Mouse (Mus musculus) intestine, embryonic 15.5 days (tissue): ENCODE results near the gene Fam43a. TPM values are rescaled to one million over a fixed set of nuclear protein-coding genes. Genes with fewer than 3 reads are reported as not detected.

Experiments used
- ATAC-seq: fragments of 200-750 bp; cut with Nextera tagmentation; 2 replicates; pipeline ENCODE4 v1.8.0; 2017; ENCODE audit warnings: moderate TSS enrichment, moderate library complexity
- H3K27ac ChIP-seq: fragments of 300-500 bp; sonication (generic); 2 replicates; pipeline ENCODE4 v1.5.1; 2015; ENCODE audit warnings: mild to moderate bottlenecking, inconsistent platforms
- H3K27me3 ChIP-seq: fragments of 300-500 bp; sonication (generic); replicated peaks from 2 replicates; pipeline ENCODE4 v1.6.1; 2015; ENCODE audit warnings: inconsistent platforms
- H3K36me3 ChIP-seq: fragments of 300-500 bp; sonication (generic); 2 replicates; pipeline ENCODE4 v1.6.1; 2015; ENCODE audit warnings: inconsistent platforms
- H3K4me1 ChIP-seq: fragments of 300-500 bp; sonication (generic); replicated peaks from 2 replicates; pipeline ENCODE4 v1.6.1; 2015; ENCODE audit warnings: inconsistent platforms
- H3K4me2 ChIP-seq: fragments of 300-500 bp; sonication (generic); replicated peaks from 2 replicates; pipeline ENCODE4 v1.6.1; 2015; ENCODE audit warnings: mild to moderate bottlenecking, inconsistent platforms
- H3K4me3 ChIP-seq: fragments of 300-500 bp; sonication (generic); replicated peaks from 2 replicates; pipeline ENCODE4 v1.5.1; 2015; ENCODE audit warnings: inconsistent platforms
- H3K9ac ChIP-seq: fragments of 300-500 bp; sonication (generic); 2 replicates; pipeline ENCODE4 v1.6.1; 2015; ENCODE audit warnings: inconsistent platforms
- H3K9me3 ChIP-seq: fragments of 300-500 bp; sonication (generic); 2 replicates; pipeline ENCODE4 v1.6.1; 2016; ENCODE audit warnings: inconsistent platforms
- WGBS: fragments of 180-500 bp; shearing (Covaris S2); methylation state at CpG from one replicate; pipeline ENCODE4 v1.1.7; 2015; 5-methylcytosine and 5-hydroxymethylcytosine counted together
- polyA plus RNA-seq: library from polyadenylated mRNA; unstranded; fragments of >200 nt; fragmentation: Nextera tagmentation; extraction: Ambion mirVana; gene quantifications from 2 replicates; pipeline ENCODE4 v1.2.1, GENCODE M21; 2015

Gene Fam43a
- polyA plus RNA-seq, 1 experiment from 2014 or later: 12.5 TPM

DNA sequence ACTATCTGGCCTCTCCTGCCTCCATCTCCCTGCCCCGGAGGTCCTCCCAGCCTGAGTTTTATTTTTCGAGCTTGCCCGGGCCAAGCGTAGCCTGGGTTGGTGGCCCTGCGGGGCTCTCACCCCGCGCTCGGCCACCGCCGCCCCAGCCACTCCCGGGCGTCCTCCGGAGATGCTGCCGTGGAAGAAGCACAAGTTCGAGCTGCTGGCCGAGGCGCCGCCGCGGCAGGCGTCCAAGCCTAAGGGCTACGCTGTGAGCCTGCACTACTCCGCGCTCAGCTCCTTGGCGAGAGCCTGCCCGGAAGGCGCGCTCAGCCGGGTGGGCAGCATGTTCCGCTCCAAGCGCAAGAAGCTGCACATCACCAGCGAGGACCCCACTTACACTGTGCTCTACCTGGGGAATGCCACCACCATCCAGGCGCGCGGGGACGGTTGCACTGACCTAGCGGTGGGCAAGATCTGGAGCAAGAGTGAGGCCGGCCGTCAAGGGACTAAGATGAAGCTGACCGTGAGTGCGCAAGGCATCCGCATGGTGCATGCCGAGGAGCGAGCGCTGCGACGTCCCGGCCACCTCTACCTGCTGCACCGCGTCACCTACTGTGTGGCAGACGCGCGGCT is 1.0 kb downstream of the Fam43a start:
- Histone ChIP-seq H3K27ac (peak overlapping the region; percentile 39; the same call in 1 of the 2 replicates), H3K36me3 (no peaks in the 10 kb centered on the region), H3K9ac (peak overlapping the region; percentile 70), H3K27me3 (peaks cover 12% of the 10 kb centered on the region; the same call in 1 of the 2 replicates), H3K9me3 (no peaks in the 10 kb centered on the region), H3K4me3 (peak overlapping the region; percentile 69), H3K4me1 (peaks cover 29% of the 10 kb centered on the region), H3K4me2 (peak overlapping the region; percentile 98)
- WGBS: under 1% methylated on average over 53 of the region's 53 CpGs
- peak; percentile 24 for ATAC-seq

DNA sequence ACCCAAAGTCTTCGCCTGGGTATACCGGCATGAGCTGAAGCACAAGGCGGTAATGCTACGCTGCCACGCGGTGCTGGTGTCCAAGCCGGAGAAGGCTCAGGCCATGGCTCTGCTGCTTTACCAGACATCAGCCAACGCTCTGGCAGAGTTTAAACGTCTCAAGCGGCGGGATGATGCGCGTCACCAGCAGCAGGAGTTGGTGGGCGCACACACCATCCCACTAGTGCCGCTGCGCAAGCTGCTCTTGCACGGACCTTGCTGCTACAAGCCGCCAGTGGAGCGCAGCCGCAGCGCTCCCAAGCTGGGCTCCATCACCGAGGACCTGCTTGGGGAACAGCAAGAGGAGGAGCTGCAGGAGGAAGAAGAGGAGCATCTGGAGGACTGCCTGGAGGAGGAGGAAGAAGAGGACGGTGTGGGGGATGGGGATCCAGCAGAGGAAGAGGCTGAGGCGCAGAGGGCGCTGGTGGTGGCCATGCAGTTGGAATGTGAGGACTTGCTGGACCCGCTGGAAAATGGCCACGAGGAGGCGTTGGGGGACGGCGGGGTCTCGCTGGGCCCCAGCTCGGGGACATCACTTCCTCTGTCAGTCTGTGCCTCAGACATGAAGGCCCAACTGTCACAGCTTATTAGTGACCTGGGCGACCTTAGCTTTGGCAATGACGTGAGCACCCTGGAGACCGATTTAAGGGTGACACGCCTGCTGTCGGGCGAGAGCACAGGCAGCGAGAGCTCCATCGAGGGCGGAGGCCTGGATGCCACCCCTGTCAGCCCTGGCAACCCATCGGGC is 1.7 kb downstream of the Fam43a start:
- Histone ChIP-seq H3K27me3 (peaks cover 12% of the 10 kb centered on the region; the same call in 1 of the 2 replicates), H3K9me3 (no peaks in the 10 kb centered on the region)
- ATAC-seq: no peak

DNA sequence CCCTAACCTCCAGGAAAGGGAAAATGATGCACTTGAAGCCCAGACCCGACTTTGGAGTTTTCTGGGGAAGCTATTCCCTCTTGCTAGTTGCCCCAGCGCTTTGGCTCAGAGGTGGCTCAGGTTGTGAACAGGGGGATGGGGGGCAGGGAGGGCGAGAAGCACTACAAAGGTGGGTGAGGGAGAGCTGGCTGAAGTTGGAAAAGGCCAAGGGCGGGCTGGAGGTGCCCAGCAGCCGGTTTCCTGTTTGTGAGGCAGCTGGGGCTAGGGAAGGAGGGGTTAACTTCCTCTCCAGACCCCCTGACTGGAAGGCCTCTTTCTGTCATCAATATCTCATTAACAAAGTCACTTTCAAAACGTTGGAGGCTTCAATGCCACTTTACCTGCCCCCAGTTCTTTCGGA is 2.4 kb downstream of the Fam43a start:
- H3K4me3 ChIP-seq: peak overlapping the region; percentile 69
- H3K36me3 ChIP-seq: no peaks in the 10 kb centered on the region
- ATAC-seq: no peak
- no peaks in the 10 kb centered on the region for H3K9me3 ChIP-seq
- H3K27me3 ChIP-seq: peaks cover 12% of the 10 kb centered on the region; the same call in 1 of the 2 replicates
- H3K9ac ChIP-seq: 0 out of 2 replicates have a peak overlapping the region, but pooled peaks have one; percentile 70
- WGBS: 41% methylated on average over 7 of the region's 7 CpGs
- peak overlapping the region; percentile 28; the same call in 1 of the 2 replicates for H3K27ac ChIP-seq
- peaks cover 26% of the 10 kb centered on the region for H3K4me1 ChIP-seq
- peak overlapping the region; percentile 98 for H3K4me2 ChIP-seq

More for the DNA sequence above, 1.7 kb downstream of the Fam43a start:
- H3K9ac ChIP-seq: peak overlapping the region; percentile 70
- peak overlapping the region; percentile 39; the same call in 1 of the 2 replicates for H3K27ac ChIP-seq
- H3K4me3 ChIP-seq: peak overlapping the region; percentile 69
- peaks cover 29% of the 10 kb centered on the region for H3K4me1 ChIP-seq
- WGBS: 16% methylated on average over 42 of the region's 42 CpGs
- peak overlapping the region; percentile 98 for H3K4me2 ChIP-seq
- no peaks in the 10 kb centered on the region for H3K36me3 ChIP-seq

DNA sequence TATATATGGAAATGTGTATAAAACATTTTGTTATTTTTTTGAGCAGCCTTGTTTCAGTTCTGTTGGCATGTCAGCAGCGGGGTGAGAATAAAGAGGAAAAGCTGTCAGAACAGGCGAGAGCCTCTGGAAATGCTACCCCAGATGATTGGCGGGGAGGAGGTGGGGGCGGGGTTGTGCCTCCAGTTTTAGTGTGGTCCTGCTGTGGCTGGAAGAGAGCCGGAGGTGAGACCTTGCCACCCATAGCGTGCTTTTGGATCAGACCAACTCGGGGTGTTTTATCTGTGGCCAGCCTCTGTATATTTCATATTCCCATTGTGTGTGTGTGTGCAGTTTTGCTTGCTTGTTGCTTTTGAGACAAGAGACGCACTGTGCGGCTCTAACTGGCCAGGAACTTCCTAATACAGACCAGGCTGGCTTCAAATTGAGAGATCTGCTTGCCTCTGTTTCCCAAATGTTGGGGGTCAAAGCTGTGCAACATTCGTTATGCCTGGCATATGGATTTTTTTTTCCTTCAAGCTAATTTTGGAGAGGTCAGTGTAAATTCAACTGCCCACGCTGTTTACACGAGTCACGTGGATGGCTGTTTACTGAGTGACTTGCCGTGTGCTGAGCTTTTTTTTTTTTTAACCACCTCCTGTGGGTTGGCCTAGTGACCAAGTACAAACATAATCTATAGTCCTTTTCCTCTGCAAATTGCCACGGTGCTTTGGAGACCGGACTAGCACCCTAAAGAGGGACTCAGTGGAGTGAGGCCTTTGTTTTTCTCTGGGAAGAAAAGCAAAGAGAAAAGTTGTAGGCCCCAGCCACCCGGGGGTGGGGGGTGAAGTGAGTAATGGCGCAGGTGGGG is 3.4 kb downstream of the Fam43a start:
- 0 out of 2 replicates have a peak overlapping the region, but pooled peaks have one; percentile 2 for H3K27ac ChIP-seq
- H3K9me3 ChIP-seq: no peaks in the 10 kb centered on the region
- no peak overlapping the region for H3K9ac ChIP-seq

DNA sequence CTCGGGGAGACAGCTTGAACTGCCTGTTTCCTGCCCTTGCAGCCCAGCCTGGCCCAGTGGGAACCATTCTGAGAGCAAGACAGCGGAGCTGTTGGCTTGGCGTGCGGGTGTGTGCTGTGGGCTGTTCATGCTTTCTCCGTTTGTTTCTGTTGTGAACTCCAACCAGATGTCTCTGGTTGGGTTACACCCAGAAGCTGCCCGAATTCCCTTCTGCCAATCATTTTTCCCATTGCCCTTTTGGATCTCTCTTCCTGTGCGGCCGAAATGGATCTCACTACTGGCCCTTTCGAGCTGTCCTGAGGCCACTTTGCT is 4.0 kb downstream of the Fam43a start:
- Histone ChIP-seq H3K4me3 (no peak overlapping the region), H3K4me2 (peak overlapping the region; percentile 24; the same call in 1 of the 2 replicates), H3K9ac (no peak overlapping the region), H3K9me3 (no peaks in the 10 kb centered on the region), H3K4me1 (peaks cover 26% of the 10 kb centered on the region), H3K27ac (no peak overlapping the region), H3K27me3 (peaks cover 12% of the 10 kb centered on the region; the same call in 1 of the 2 replicates), H3K36me3 (no peaks in the 10 kb centered on the region)
- no peak for ATAC-seq
- 70% methylated on average over 9 of the region's 9 CpGs for WGBS

More for the DNA sequence above, 3.4 kb downstream of the Fam43a start:
- Histone ChIP-seq H3K4me2 (peak overlapping the region; percentile 24; the same call in 1 of the 2 replicates), H3K36me3 (no peaks in the 10 kb centered on the region), H3K4me3 (no peak overlapping the region), H3K27me3 (peaks cover 12% of the 10 kb centered on the region; the same call in 1 of the 2 replicates), H3K4me1 (peaks cover 26% of the 10 kb centered on the region)
- 49% methylated on average over 18 of the region's 18 CpGs for WGBS
- no peak for ATAC-seq

DNA sequence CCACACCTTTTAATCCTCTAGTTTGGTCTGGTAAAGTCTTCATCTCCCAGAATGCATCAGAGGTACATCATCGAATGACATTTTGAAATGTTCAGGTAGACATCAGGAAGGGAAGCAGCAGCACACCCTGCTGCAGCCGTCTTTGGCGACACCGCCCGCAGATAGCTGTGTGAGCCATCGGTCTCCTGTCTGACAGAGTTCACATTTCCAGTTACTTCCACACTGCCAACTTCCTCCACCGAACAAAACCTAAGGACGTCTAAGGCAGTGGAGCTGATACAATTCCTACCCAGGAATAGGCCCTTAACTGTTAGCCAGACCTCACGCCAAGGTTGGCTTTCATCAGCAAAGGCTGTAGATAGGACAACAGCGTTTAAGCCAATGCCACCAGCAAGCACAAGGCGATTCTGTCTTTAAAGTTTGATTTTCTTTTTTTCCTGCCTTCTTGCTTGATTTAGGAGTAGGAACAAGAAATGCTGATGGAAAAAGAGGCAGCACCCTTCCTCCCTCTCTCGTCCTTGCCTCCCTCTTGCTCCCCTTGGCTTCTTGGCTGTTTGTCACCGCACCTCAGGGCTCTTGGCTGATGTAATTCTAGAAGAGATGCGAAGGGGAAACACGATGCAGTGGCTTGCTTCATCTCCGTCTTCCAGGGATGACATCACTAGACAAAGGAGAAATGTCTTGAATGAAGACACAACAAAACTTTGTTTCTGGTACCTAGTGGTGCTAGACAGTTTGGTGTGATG is 4.7 kb downstream of the Fam43a start:
- Histone ChIP-seq H3K4me1 (peaks cover 24% of the 10 kb centered on the region), H3K27me3 (peaks cover 12% of the 10 kb centered on the region; the same call in 1 of the 2 replicates), H3K9me3 (no peaks in the 10 kb centered on the region), H3K4me2 (no peak overlapping the region), H3K9ac (no peak overlapping the region), H3K27ac (no peak overlapping the region), H3K4me3 (no peak overlapping the region), H3K36me3 (no peaks in the 10 kb centered on the region)
- WGBS: 78% methylated on average over 16 of the region's 16 CpGs
- ATAC-seq: no peak

DNA sequence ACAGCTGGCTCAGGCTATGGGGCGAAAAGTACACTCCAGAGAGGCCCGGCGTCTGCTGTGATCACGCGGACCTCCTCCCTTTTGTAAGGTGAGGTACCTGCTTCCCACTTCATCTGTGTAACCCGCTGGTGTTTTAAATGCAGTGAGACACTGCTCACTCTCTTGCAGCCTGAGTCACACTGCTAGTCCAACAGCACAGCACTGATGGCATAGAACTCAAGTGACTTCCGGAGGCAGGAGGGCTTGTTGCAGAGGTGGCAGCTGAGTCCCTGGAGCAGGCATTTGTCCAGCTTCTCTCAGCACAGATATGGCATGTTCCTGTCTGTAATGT is 5.2 kb downstream of the Fam43a start:
- Histone ChIP-seq H3K4me1 (peaks cover 24% of the 10 kb centered on the region), H3K9me3 (no peaks in the 10 kb centered on the region), H3K36me3 (no peaks in the 10 kb centered on the region), H3K27ac (no peak overlapping the region), H3K4me3 (no peak overlapping the region), H3K4me2 (no peak overlapping the region), H3K9ac (no peak overlapping the region), H3K27me3 (peaks cover 12% of the 10 kb centered on the region; the same call in 1 of the 2 replicates)
- 71% methylated on average over 7 of the region's 7 CpGs for WGBS
- no peak for ATAC-seq

DNA sequence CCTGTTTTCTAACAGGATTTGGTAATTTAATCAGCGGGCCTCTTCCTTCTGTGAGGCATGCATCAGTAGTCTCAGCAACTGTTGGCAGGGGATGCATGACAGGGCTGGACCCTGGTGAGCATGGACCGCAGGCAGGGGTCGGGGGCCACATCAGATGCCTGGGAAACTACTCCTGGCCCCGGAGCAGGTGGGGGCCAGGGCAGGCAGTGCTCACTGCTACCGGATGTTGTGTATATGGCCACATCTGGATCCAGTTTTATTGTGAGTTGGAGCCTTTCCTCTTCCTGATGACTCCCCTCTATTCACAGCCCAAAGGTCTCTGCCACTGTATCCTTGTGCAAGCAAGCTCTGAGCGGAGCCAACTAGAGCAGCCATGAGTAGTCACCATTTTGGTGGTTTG is 6.0 kb downstream of the Fam43a start:
- Histone ChIP-seq H3K9me3 (no peaks in the 10 kb centered on the region), H3K27me3 (peaks cover 9% of the 10 kb centered on the region; the same call in 1 of the 2 replicates), H3K4me3 (no peak overlapping the region), H3K4me2 (no peak overlapping the region), H3K36me3 (no peaks in the 10 kb centered on the region), H3K4me1 (peaks cover 22% of the 10 kb centered on the region), H3K9ac (no peak overlapping the region), H3K27ac (no peak overlapping the region)
- 59% methylated on average over 6 of the region's 6 CpGs for WGBS
- ATAC-seq: no peak

DNA sequence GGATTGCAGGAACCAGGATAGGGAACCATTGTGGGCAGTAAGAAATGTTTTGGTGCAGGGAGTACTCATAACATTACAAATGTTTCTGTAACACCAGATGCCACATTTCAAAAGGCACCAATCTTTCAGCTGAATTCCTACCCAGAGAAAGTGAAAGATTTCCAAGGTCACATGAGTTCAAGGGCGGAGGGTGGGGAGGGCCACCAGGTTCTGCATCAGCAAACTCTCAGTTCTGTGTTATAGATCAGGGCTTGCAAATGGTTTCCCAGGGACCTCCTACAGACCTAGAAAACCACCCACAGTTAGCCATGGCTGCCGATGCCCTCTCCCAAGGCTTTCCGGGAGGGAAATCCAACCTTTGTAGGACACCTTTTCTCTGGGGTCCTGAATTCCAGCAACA is 8.3 kb downstream of the Fam43a start:
- 89% methylated on average over 3 of the region's 3 CpGs for WGBS

DNA sequence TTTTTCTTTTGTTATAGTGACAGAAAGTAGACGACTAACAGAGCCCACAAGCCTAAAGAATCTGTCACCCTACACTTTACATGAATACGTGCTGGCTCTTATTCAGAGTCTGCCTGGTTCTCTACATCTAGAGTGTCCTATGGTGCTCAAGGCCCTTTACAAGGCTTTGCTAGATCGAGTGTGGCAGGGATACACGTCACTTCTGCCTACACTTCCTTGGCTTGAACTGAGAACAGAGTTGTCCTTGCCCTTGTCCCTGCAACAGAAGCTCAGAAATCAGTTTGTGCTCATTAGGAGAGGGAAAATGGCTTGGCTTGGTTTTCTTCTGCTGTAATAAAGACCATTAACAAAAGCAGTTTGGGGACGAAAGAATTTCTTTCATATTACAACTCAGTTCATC is 11.8 kb downstream of the Fam43a start:
- no peak overlapping the region for H3K4me2 ChIP-seq

More for the DNA sequence above, 8.3 kb downstream of the Fam43a start:
- no peaks in the 10 kb centered on the region for H3K27me3 ChIP-seq
- H3K36me3 ChIP-seq: no peaks in the 10 kb centered on the region
- no peak overlapping the region for H3K4me2 ChIP-seq
- H3K27ac ChIP-seq: no peak overlapping the region
- H3K4me3 ChIP-seq: no peak overlapping the region
- no peaks in the 10 kb centered on the region for H3K9me3 ChIP-seq
- ATAC-seq: no peak
- H3K9ac ChIP-seq: no peak overlapping the region
- H3K4me1 ChIP-seq: peaks cover 5% of the 10 kb centered on the region

DNA sequence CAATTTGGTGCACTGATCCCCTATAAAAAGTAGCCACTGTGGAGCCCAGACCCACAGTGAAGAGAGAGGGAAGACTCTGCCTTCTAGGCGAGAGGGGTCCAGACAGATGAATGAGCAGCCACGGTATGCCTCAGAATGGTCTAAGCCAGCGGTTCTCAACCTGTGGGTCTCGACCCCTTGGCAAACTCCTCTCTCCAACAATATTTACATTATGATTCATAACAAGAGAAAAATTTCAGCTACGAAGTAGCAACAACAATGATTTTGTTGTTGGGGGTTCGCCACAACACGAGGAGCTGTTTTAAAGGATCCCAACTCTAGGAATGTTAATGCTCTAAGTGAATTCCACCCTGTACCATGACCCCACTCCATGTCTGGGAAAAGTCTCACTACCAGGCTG is 13.6 kb downstream of the Fam43a start:
- ATAC-seq: no peak
- H3K4me3 ChIP-seq: no peak overlapping the region
- 68% methylated on average over 7 of the region's 7 CpGs for WGBS
- H3K9me3 ChIP-seq: no peaks in the 10 kb centered on the region
- no peak overlapping the region for H3K4me2 ChIP-seq
- H3K27ac ChIP-seq: no peak overlapping the region
- H3K9ac ChIP-seq: no peak overlapping the region
- no peaks in the 10 kb centered on the region for H3K27me3 ChIP-seq
- no peaks in the 10 kb centered on the region for H3K36me3 ChIP-seq
- no peaks in the 10 kb centered on the region for H3K4me1 ChIP-seq

More for the DNA sequence above, 11.8 kb downstream of the Fam43a start:
- Histone ChIP-seq H3K4me3 (no peak overlapping the region), H3K9me3 (no peaks in the 10 kb centered on the region), H3K36me3 (no peaks in the 10 kb centered on the region), H3K9ac (no peak overlapping the region), H3K27me3 (no peaks in the 10 kb centered on the region), H3K27ac (no peak overlapping the region), H3K4me1 (no peaks in the 10 kb centered on the region)
- ATAC-seq: no peak
- 73% methylated on average over 5 of the region's 5 CpGs for WGBS
